Mouse (Mus musculus) CD4-positive, CD25-positive, alpha-beta regulatory T cell, adult 4 months (primary cell): Measurements from ENCODE around the gene Slc16a10. TPM values are rescaled to one million over a fixed set of nuclear protein-coding genes. Genes with fewer than 3 reads are reported as not detected.

Experiments
- ATAC-seq: one replicate; pipeline ENCODE4 v1.8.0; 2017
- polyA plus RNA-seq, 2 experiments: library from polyadenylated mRNA; unstranded; fragments of 100-300 nt; shearing (Covaris generic); gene quantifications; one replicate each; pipeline ENCODE4 v1.2.1; 2017

The Slc16a10 gene
- polyA plus RNA-seq, 2 experiments from 2014 or later: 2.5 to 3.0 TPM

- ATAC-seq: no peak
Measured at GRCm38 (mm10) chr10:40147325-40148059, 5.4 kb upstream of the Slc16a10 start.

GRCm38 (mm10) chr10:40146451-40146850, 4.4 kb upstream of the Slc16a10 start:
- ATAC-seq: no peak

- ATAC-seq: no peak
Measured at GRCm38 (mm10) chr10:40144815-40145214, 2.8 kb upstream of the Slc16a10 start.

- peak; percentile 42 for ATAC-seq
Measured at GRCm38 (mm10) chr10:40141016-40141851, 824 bp downstream of the Slc16a10 start.

GRCm38 (mm10) chr10:40139646-40140045, 2.4 kb downstream of the Slc16a10 start:
- ATAC-seq: no peak

- no peak for ATAC-seq
Measured at GRCm38 (mm10) chr10:40135807-40136778, 6.0 kb downstream of the Slc16a10 start.

- ATAC-seq: no peak
Measured at GRCm38 (mm10) chr10:40134906-40135305, 7.2 kb downstream of the Slc16a10 start.

GRCm38 (mm10) chr10:40133636-40134035, 8.4 kb downstream of the Slc16a10 start:
- ATAC-seq: no peak

- ATAC-seq: no peak
Measured at GRCm38 (mm10) chr10:40131690-40132418, 10.2 kb downstream of the Slc16a10 start.

GRCm38 (mm10) chr10:40130126-40130525, 11.9 kb downstream of the Slc16a10 start:
- no peak for ATAC-seq

GRCm38 (mm10) chr10:40129134-40129533, 12.9 kb downstream of the Slc16a10 start:
- ATAC-seq: no peak

GRCm38 (mm10) chr10:40128497-40128896, 13.6 kb downstream of the Slc16a10 start:
- peak; percentile 58 for ATAC-seq

GRCm38 (mm10) chr10:40125200-40125599, 16.9 kb downstream of the Slc16a10 start:
- ATAC-seq: peak; percentile 77

GRCm38 (mm10) chr10:40124570-40124969, 17.5 kb downstream of the Slc16a10 start:
- no peak for ATAC-seq

- ATAC-seq: no peak
Measured at GRCm38 (mm10) chr10:40124096-40124495, 18.0 kb downstream of the Slc16a10 start.

GRCm38 (mm10) chr10:40119466-40119865, 22.6 kb downstream of the Slc16a10 start:
- ATAC-seq: no peak

- no peak for ATAC-seq
Measured at GRCm38 (mm10) chr10:40118743-40119387, 23.2 kb downstream of the Slc16a10 start.

GRCm38 (mm10) chr10:40113517-40114085, 28.5 kb downstream of the Slc16a10 start:
- ATAC-seq: no peak

- ATAC-seq: no peak
Measured at GRCm38 (mm10) chr10:40112256-40112655, 29.8 kb downstream of the Slc16a10 start.

GRCm38 (mm10) chr10:40109520-40109919, 32.5 kb downstream of the Slc16a10 start:
- no peak for ATAC-seq

GRCm38 (mm10) chr10:40108992-40109391, 33.1 kb downstream of the Slc16a10 start:
- no peak for ATAC-seq
